Mouse (Mus musculus) MEL (cell line): ENCODE measurements around the gene Mcrip1. TPM values are rescaled to one million over a fixed set of nuclear protein-coding genes. Genes with fewer than 3 reads are reported as not detected.

Source experiments
- DNase-seq: peaks from one replicate; pipeline ENCODE4 v3.0.0; 2011; ENCODE audit warnings: low read depth, low spot score
- H3K27ac ChIP-seq: 2 replicates; pipeline ENCODE4 v1.5.1; 2012; ENCODE audit warnings: low read depth, mild to moderate bottlenecking, control low read depth, low read length, moderate library complexity; ENCODE audit not compliant: control insufficient read depth
- H3K27me3 ChIP-seq, 2 experiments: fragments of 150-350 bp in 1 of 2; sonication (generic) in 1 of 2; 2 replicates each; pipeline ENCODE4 v1.6.1; 2012; ENCODE audit warnings: low read length in 2 of 2, mild to moderate bottlenecking in 2 of 2, improper control_type of control experiment in 1 of 2, moderate library complexity in 1 of 2; ENCODE audit not compliant: insufficient read depth in 2 of 2, control insufficient read depth in 1 of 2
- H3K36me3 ChIP-seq, 2 experiments: 2 replicates each; pipeline ENCODE4 v1.6.1; 2012 to 2014; ENCODE audit warnings: low read length in 2 of 2, improper control_type of control experiment in 1 of 2, inconsistent platforms in 1 of 2, mild to moderate bottlenecking in 1 of 2; ENCODE audit not compliant: insufficient read depth in 2 of 2, control insufficient read depth in 1 of 2
- H3K4me1 ChIP-seq, 2 experiments: fragments of 150-350 bp in 1 of 2; sonication (generic) in 1 of 2; 2 replicates each; pipeline ENCODE4 v1.6.1; 2012; ENCODE audit warnings: low read length in 2 of 2, improper control_type of control experiment in 1 of 2, mild to moderate bottlenecking in 1 of 2; ENCODE audit not compliant: insufficient read depth in 2 of 2, control insufficient read depth in 1 of 2
- H3K4me3 ChIP-seq, 2 experiments: fragments of 150-350 bp in 1 of 2; sonication (generic) in 1 of 2; 2 replicates each; pipeline ENCODE4 v1.5.1; 2012; ENCODE audit warnings: low read depth in 2 of 2, low read length in 2 of 2, mild to moderate bottlenecking in 2 of 2, moderate library complexity in 2 of 2, control low read depth in 1 of 2, improper control_type of control experiment in 1 of 2; ENCODE audit not compliant: control insufficient read depth in 1 of 2, insufficient read depth in 1 of 2
- H3K79me2 ChIP-seq: 2 replicates; pipeline ENCODE4 v1.6.1; 2012; ENCODE audit warnings: mild to moderate bottlenecking, low read length, moderate library complexity; ENCODE audit not compliant: control insufficient read depth, poor library complexity, insufficient read depth
- H3K9ac ChIP-seq: 2 replicates; pipeline ENCODE4 v1.6.1; 2012; ENCODE audit warnings: low read depth, mild to moderate bottlenecking, control low read depth, low read length, moderate library complexity; ENCODE audit not compliant: control insufficient read depth, poor library complexity, severe bottlenecking
- H3K9me3 ChIP-seq: fragments of 150-350 bp; sonication (generic); replicated peaks from 2 replicates; pipeline ENCODE4 v1.6.1; 2012; ENCODE audit warnings: mild to moderate bottlenecking, low read length, improper control_type of control experiment, moderate library complexity; ENCODE audit not compliant: insufficient read depth
- BHLHE40 ChIP-seq: IDR thresholded peaks from 2 replicates; pipeline ENCODE4 v1.6.1; 2012; ENCODE audit warnings: low read depth, mild to moderate bottlenecking, inconsistent platforms, low read length, improper control_type of control experiment, borderline replicate concordance
- CHD1 ChIP-seq: IDR thresholded peaks from 2 replicates; pipeline ENCODE4 v1.6.1; 2012; ENCODE audit warnings: low read depth, mild to moderate bottlenecking, inconsistent platforms, low read length, improper control_type of control experiment
- EP300 ChIP-seq, 2 experiments: IDR thresholded peaks; 2 replicates each; pipeline ENCODE4 v1.6.1; 2011; ENCODE audit warnings: improper control_type of control experiment in 2 of 2, low read length in 2 of 2, low read depth in 1 of 2, mild to moderate bottlenecking in 1 of 2
- ETS1 ChIP-seq: IDR thresholded peaks from 2 replicates; pipeline ENCODE4 v1.6.1; 2012; ENCODE audit warnings: low read depth, mild to moderate bottlenecking, inconsistent platforms, low read length, improper control_type of control experiment, moderate library complexity
- JUND ChIP-seq: IDR thresholded peaks from 2 replicates; pipeline ENCODE4 v1.6.1; 2011; ENCODE audit warnings: low read depth, mild to moderate bottlenecking, improper control_type of control experiment, low read length
- MXI1 ChIP-seq: IDR thresholded peaks from 2 replicates; pipeline ENCODE4 v1.6.1; 2011; ENCODE audit warnings: mild to moderate bottlenecking, low read depth, low read length, improper control_type of control experiment
- MYB ChIP-seq: IDR thresholded peaks from 2 replicates; pipeline ENCODE4 v1.6.1; 2011; ENCODE audit warnings: mild to moderate bottlenecking, low read depth, low read length, improper control_type of control experiment
- MYC ChIP-seq: IDR thresholded peaks from 2 replicates; pipeline ENCODE4 v1.6.1; 2011; ENCODE audit warnings: low read depth, mild to moderate bottlenecking, low read length, improper control_type of control experiment, moderate library complexity
- NELFE ChIP-seq: IDR thresholded peaks from 2 replicates; pipeline ENCODE4 v1.6.1; 2011; ENCODE audit warnings: low read depth, low read length, improper control_type of control experiment
- POLR2AphosphoS2 ChIP-seq: IDR thresholded peaks from 2 replicates; pipeline ENCODE4 v1.6.1; 2011; ENCODE audit warnings: low read length, improper control_type of control experiment
- RCOR1 ChIP-seq: IDR thresholded peaks from 2 replicates; pipeline ENCODE4 v1.6.1; 2012; ENCODE audit warnings: low read depth, mild to moderate bottlenecking, inconsistent platforms, low read length, improper control_type of control experiment
- SIN3A ChIP-seq: IDR thresholded peaks from 2 replicates; pipeline ENCODE4 v1.6.1; 2012; ENCODE audit warnings: low read length, improper control_type of control experiment, inconsistent platforms
- SMC3 ChIP-seq: IDR thresholded peaks from 2 replicates; pipeline ENCODE4 v1.6.1; 2011; ENCODE audit warnings: low read depth, low read length, improper control_type of control experiment
- UBTF ChIP-seq: IDR thresholded peaks from 2 replicates; pipeline ENCODE4 v1.6.1; 2012; ENCODE audit warnings: low read depth, mild to moderate bottlenecking, inconsistent platforms, low read length, improper control_type of control experiment, moderate library complexity, borderline replicate concordance; ENCODE audit not compliant: insufficient read depth
- ZC3H11A ChIP-seq: IDR thresholded peaks from 2 replicates; pipeline ENCODE4 v1.6.1; 2012; ENCODE audit warnings: low read depth, mild to moderate bottlenecking, inconsistent platforms, low read length, improper control_type of control experiment
- polyA plus RNA-seq, 2 experiments: library from polyadenylated mRNA; stranded (reverse) in 1 of 2; unstranded in 1 of 2; fragments of >175 nt in 1 of 2; fragments of >200 nt in 1 of 2; gene quantifications; 2 replicates each; pipeline versions ENCODE4 v1.2.1 to v1.2.4; 2012; ENCODE audit warnings: low replicate concordance in 2 of 2, low read depth in 1 of 2; ENCODE audit not compliant: insufficient read length in 2 of 2, insufficient read depth in 1 of 2, missing spikeins in 1 of 2
- total RNA-seq: library from RNA; depleted of rRNA; stranded (reverse); fragments of 300-350 nt; gene quantifications from 2 replicates; pipeline ENCODE4 v1.2.3, GENCODE M21; 2012

Gene Mcrip1
- total and polyA plus RNA-seq, 3 experiments = 36.6 to 83.5 TPM; not detected in 1

DNA sequence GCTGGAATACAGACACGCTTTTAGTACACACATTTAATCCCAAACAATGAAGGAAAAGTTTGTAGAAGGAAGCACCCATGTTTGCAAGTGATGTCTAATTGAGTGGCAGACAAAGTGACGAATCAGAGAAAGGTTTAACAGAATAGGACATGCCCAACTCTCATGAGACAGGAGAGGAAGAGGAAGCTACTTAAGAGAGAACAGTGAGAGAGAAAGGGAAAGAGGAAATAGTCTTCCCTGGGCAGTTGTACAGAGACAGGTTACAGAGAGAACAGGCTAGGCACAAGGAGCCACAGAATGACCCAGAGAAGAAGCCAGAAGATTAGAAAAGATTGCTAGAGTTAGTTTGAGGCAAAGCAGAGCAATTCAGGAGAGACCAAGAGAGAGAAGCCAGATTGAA, 23.6 kb downstream of the Mcrip1 start (continued):
- TF ChIP-seq NELFE (peak; percentile 67), SMC3 (no peak), SIN3A (peak; percentile 58), ETS1 (no peak; the same call in 1 of the 2 replicates), CHD1 (no peak), MXI1 (0 out of 2 replicates have a peak, but pooled peaks have one; percentile 29)

DNA sequence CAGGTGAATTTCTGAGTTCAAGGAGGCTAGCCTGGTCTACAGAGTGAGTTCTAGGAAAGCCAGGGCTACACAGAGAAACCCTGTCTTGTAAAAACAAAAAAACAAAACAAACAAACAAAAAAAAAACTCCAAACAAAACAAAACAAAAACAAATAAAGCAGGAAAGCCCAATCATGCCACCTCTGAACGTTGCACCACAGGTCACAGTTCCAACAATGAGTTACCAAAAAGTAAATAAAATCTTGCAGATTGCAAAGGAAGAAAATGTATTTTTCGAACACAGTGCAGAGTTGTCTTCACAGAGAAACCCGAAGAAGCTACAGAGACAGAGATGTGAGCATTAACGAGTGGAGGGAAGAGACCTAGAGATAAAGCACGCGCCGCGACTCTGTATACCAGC, 26.9 kb downstream of the Mcrip1 start:
- no peaks in the 10 kb centered on the region for H3K27me3 ChIP-seq
- H3K9me3 ChIP-seq = no peaks in the 10 kb centered on the region
- H3K4me3 ChIP-seq = no peak overlapping the region
- no peaks in the 10 kb centered on the region for H3K79me2 ChIP-seq
- H3K9ac ChIP-seq = no peak overlapping the region
- peaks cover 0 to 19% of the 10 kb centered on the region in 2 experiments; a peak in 2 of 4 replicates for H3K36me3 ChIP-seq
- peaks cover 9 to 27% of the 10 kb centered on the region in 2 experiments for H3K4me1 ChIP-seq
- TF ChIP-seq UBTF (no peak), POLR2AphosphoS2 (no peak), ETS1 (no peak), MYC (no peak), ZC3H11A (no peak)
- no peak overlapping the region for H3K27ac ChIP-seq
- DNase-seq = no peak

DNA sequence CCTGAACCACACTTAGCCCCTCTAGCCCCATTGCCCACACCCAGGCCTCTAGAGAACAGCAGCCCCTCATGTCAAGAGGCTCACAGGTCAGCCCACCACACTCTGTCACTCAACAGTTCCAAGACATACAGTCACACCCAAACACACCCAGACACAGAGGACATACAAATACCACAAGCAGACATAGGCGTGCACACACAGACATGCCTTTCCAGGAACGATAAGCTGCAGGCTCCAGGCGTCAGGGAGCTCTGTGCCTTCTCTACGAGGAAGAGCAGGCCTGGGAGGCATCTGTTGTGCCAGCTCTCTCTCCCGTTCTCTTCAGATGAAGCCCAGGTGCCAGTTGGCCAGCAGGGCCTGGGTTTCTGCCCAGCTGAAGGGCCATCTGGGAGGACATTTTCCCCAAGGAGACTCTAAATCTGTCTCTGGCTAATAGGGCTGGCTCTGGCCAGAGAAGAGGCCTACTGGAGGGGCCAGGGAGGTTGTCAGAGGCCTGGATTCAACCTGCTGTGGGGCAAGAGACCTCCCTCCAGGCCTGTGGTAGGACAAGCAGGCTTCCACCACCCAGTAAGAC, 28.5 kb downstream of the Mcrip1 start:
- H3K36me3 ChIP-seq = peaks cover 0 to 9% of the 10 kb centered on the region in 2 experiments; a peak in 2 of 4 replicates
- H3K9me3 ChIP-seq = no peaks in the 10 kb centered on the region
- no peak for DNase-seq
- H3K27ac ChIP-seq = no peak overlapping the region
- no peaks in the 10 kb centered on the region for H3K27me3 ChIP-seq
- H3K79me2 ChIP-seq = no peaks in the 10 kb centered on the region
- H3K9ac ChIP-seq = no peak overlapping the region
- H3K4me3 ChIP-seq = no peak overlapping the region
- H3K4me1 ChIP-seq = peaks cover 5 to 13% of the 10 kb centered on the region in 2 experiments
- TF ChIP-seq MYC (no peak), MYB (no peak), EP300 (IDR thresholded peaks at IDR 0.05; ENCODE audit: low read depth in 1 of 2, low read length in 2 of 2) (no peak), SMC3 (no peak), ZC3H11A (no peak)

DNA sequence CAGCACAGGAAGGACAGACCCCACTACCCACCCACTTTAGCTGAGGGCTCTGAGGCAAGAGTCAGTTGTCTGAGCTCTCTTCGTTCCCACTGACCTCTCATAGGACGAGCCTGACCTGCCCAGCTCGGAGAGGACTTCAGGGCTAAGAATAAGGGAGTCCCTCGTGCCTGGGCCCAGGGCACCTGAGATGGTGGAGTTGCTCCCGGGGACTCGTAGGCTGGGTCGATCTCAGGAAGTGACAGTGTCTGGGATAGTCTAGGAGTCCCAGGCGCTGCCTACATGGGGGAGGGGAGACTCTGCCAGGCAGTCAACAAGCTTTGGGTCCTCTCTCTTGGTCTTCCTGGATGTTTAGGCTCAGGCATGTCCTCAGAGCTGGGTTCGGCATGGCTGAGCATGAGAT, 29.0 kb downstream of the Mcrip1 start:
- Histone ChIP-seq H3K79me2 (no peaks in the 10 kb centered on the region), H3K9ac (no peak overlapping the region), H3K27ac (no peak overlapping the region), H3K4me1 (peaks cover 5 to 10% of the 10 kb centered on the region in 2 experiments), H3K9me3 (no peaks in the 10 kb centered on the region), H3K27me3 (no peaks in the 10 kb centered on the region), H3K4me3 (no peak overlapping the region), H3K36me3 (peaks cover 0 to 8% of the 10 kb centered on the region in 2 experiments; a peak in 2 of 4 replicates)
- TF ChIP-seq SIN3A (no peak), JUND (no peak), BHLHE40 (no peak), RCOR1 (no peak)
- no peak for DNase-seq
